Mouse (Mus musculus): ENCODE results near the gene Acp4. TPM values are rescaled to one million over a fixed set of nuclear protein-coding genes. Genes with fewer than 3 reads are reported as not detected.

The Acp4 gene
- polyA plus RNA-seq, 1 experiment from 2014 or later: 0.21 TPM

DNA sequence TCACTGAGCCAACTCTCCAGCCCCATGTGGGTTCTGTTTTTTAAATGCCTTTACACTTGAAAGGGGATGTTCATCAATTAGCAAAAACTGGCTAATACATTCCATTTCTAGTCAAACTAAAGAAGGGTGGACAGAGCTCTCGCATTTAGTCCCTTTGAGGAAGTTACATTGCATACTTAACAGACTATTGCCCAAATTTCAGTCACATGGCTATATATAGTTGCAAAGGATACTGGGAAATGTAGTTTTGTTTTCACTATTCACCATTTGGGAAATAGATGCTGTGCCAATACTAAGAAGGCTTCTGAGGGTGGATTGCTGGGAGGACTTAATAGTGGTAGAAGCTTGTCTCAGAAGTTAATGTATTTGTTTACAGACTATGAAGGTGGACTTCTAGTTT lies 23.8 kb upstream of the Acp4 start:
- Histone ChIP-seq H3K9me3 (no peaks in the 10 kb centered on the region), H3K9ac (no peak overlapping the region), H3K4me3 (no peak overlapping the region), H3K4me1 (peaks cover 8% of the 10 kb centered on the region), H3K4me2 (no peak overlapping the region), H3K27ac (0 out of 2 replicates have a peak overlapping the region, but pooled peaks have one; percentile 4), H3K36me3 (replicated peaks) (no peaks in the 10 kb centered on the region), H3K27me3 (replicated peaks) (no peaks in the 10 kb centered on the region)
- WGBS: 57% methylated on average over 1 of the region's 1 CpGs
- peak; percentile 30; the same call in 1 of the 2 replicates for ATAC-seq (replicated peaks)

DNA sequence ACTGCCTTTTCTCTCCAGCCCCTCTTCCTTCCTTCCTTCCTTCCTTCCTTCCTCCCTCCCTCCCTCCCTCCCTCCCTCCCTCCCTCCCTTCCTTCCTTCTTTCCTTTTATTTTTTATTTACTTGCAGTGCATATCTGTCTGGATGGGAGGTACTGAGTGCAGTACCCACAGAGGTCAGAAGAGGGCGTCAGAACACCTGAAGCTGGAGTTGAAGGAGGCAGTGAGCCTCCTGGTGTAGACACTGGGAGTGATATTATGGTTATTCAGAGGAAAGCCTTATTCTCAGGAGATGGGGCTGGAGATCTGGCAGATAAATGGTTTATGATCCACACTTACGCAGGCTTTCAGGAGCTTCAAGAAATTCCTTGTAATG lies 20.1 kb upstream of the Acp4 start:
- Histone ChIP-seq H3K4me3 (no peak overlapping the region), H3K4me1 (peaks cover 8% of the 10 kb centered on the region), H3K36me3 (replicated peaks) (no peaks in the 10 kb centered on the region), H3K9me3 (no peaks in the 10 kb centered on the region), H3K27ac (no peak overlapping the region), H3K9ac (no peak overlapping the region), H3K27me3 (replicated peaks) (no peaks in the 10 kb centered on the region; the same call in 1 of the 2 replicates), H3K4me2 (no peak overlapping the region)
- WGBS: 42% methylated on average over 2 of the region's 2 CpGs
- no peak for ATAC-seq (replicated peaks)

DNA sequence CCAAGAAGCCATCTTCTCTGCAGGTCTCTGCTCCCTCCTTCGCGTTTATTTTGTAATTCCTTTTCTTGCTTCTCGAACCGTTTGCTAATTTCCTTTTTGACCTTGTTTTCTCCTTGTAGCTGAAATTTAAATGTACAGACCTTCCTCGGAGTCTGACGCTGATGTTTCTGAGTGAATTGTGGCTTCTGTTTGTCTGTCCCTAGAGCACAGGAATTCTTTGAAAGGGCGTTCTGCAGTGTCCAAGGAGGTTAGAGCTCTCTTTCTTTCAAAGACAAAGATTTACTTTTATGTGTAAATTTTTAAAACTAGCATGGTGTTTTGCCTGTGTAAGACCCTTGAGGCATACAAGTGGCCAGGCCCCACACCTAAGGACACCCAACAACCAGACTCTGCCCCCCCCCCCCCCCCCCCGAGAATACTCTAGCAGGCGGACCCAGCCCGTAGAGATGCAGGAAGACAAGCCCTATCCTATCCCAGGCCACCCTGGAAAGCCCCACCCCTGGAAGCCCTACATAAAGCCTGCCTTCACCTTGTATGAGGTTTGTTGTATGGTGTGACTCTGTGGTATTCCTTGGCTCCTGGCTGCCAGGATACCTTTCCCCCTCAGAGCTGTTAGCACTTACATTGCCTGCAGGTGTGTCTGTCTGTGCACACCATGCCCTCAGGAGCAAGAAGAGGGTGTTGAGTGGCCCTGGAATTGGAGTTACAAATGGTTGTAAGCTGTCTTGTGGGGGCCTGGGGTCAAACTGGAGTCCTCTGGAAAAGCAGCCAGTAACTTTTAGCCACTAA lies 19.5 kb upstream of the Acp4 start:
- peaks cover 2% of the 10 kb centered on the region; the same call in 1 of the 2 replicates for H3K4me1 ChIP-seq
- no peak overlapping the region for H3K27ac ChIP-seq
- no peaks in the 10 kb centered on the region for H3K9me3 ChIP-seq
- H3K4me2 ChIP-seq: no peak overlapping the region
- no peak overlapping the region for H3K4me3 ChIP-seq
- WGBS: 60% methylated on average over 9 of the region's 10 CpGs
- no peak overlapping the region for H3K9ac ChIP-seq
- no peaks in the 10 kb centered on the region for H3K36me3 ChIP-seq (replicated peaks)
- ATAC-seq (replicated peaks): no peak
- no peaks in the 10 kb centered on the region; the same call in 1 of the 2 replicates for H3K27me3 ChIP-seq (replicated peaks)

DNA sequence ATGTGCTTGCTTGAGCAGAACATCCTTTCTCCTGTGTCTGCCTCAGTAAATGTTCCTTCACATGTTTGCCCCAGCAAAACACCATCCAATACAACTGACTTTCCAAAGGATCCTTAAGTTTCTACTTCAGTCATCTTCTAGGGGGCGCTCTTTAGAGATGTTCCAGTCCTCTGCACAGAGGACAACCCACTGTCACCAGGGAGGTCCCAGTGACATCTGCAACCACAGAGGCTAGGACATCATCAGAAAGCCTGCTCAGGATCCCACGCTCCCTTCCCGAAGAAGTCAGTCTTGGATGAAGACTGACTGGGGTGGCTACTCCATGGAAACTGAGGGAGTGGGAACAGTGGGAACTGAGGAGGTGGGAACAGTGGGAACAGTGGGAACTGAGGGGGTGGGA lies 18.4 kb upstream of the Acp4 start:
- WGBS: 82% methylated on average over 3 of the region's 3 CpGs
- no peak for ATAC-seq (replicated peaks)
- no peak overlapping the region for H3K27ac ChIP-seq
- no peak overlapping the region for H3K4me3 ChIP-seq
- H3K36me3 ChIP-seq (replicated peaks): no peaks in the 10 kb centered on the region
- H3K9me3 ChIP-seq: no peaks in the 10 kb centered on the region
- H3K9ac ChIP-seq: no peak overlapping the region
- no peaks in the 10 kb centered on the region for H3K4me1 ChIP-seq
- H3K27me3 ChIP-seq (replicated peaks): no peaks in the 10 kb centered on the region; the same call in 1 of the 2 replicates
- no peak overlapping the region for H3K4me2 ChIP-seq

DNA sequence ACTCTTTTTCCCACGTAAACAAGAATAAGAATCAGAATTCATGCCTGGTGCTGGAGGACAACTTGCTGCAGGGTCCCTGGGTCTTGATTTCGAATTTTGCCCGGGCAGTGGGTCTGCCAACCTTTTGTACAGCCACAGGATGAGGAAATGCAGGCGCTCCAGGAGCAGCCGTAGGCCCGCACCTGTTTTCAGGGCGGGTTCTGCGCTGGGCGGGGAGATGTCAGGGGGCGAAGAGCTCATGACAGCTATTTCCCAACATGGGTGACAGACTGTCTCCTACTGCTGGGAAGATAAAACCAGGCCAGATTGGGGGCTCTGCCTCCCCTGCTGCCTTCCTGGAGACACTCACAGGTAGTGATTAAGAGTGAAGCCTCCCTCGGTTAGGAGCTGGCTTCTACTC lies 16.9 kb upstream of the Acp4 start:
- no peaks in the 10 kb centered on the region; the same call in 1 of the 2 replicates for H3K27me3 ChIP-seq (replicated peaks)
- no peak overlapping the region for H3K9ac ChIP-seq
- no peaks in the 10 kb centered on the region for H3K36me3 ChIP-seq (replicated peaks)
- H3K27ac ChIP-seq: no peak overlapping the region
- no peak overlapping the region for H3K4me2 ChIP-seq
- H3K4me1 ChIP-seq: no peaks in the 10 kb centered on the region
- no peak for ATAC-seq (replicated peaks)
- 47% methylated on average over 11 of the region's 11 CpGs for WGBS
- H3K4me3 ChIP-seq: no peak overlapping the region
- H3K9me3 ChIP-seq: no peaks in the 10 kb centered on the region

DNA sequence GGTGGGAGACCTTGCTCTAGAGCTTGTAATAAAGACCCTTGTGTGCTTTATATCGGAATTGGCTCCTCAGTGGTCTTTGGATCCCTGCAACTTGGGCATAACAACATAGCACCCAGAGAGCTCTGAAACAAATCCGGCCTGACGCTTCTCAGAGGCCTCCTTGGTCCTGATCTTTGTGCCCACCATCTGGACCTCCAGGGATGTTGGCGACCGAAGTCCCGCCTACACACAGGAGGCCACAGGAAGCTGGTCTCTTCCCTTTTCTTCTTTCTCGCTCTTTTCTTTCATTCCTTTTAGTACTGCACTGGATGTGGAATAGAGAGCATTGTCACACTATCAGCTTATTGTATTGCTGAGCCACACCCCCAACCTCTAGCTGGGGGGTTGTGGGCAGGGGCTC lies 16.3 kb upstream of the Acp4 start:
- Histone ChIP-seq H3K27me3 (replicated peaks) (no peaks in the 10 kb centered on the region; the same call in 1 of the 2 replicates), H3K4me3 (no peak overlapping the region), H3K4me1 (no peaks in the 10 kb centered on the region), H3K27ac (no peak overlapping the region), H3K9ac (no peak overlapping the region), H3K36me3 (replicated peaks) (no peaks in the 10 kb centered on the region), H3K9me3 (no peaks in the 10 kb centered on the region), H3K4me2 (no peak overlapping the region)
- ATAC-seq (replicated peaks): no peak
- 59% methylated on average over 7 of the region's 7 CpGs for WGBS

DNA sequence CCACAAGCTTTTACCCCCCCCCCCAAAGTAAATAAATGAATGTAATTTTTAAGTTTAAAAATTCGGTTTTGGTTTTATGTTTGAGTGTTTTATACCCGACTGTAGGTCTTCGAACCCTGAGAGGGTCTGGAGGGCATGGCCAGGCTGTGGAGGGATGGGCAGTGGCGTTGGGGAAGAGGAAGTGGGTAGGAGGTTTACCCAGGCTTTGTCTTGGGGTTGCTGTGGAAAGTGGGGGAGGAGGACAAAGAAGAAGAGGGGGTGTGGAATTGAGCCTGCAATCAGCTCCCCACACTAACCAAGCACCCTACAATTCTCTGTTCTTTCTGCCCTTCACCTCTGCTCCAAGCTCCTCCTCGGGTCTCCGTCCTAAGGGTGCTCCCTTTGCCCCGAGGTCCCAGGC lies 15.4 kb upstream of the Acp4 start:
- Histone ChIP-seq H3K4me1 (no peaks in the 10 kb centered on the region), H3K9me3 (no peaks in the 10 kb centered on the region), H3K27me3 (replicated peaks) (no peaks in the 10 kb centered on the region; the same call in 1 of the 2 replicates), H3K4me2 (no peak overlapping the region), H3K36me3 (replicated peaks) (no peaks in the 10 kb centered on the region), H3K9ac (no peak overlapping the region), H3K4me3 (no peak overlapping the region), H3K27ac (no peak overlapping the region)
- ATAC-seq (replicated peaks): no peak
- 95% methylated on average over 7 of the region's 7 CpGs for WGBS

DNA sequence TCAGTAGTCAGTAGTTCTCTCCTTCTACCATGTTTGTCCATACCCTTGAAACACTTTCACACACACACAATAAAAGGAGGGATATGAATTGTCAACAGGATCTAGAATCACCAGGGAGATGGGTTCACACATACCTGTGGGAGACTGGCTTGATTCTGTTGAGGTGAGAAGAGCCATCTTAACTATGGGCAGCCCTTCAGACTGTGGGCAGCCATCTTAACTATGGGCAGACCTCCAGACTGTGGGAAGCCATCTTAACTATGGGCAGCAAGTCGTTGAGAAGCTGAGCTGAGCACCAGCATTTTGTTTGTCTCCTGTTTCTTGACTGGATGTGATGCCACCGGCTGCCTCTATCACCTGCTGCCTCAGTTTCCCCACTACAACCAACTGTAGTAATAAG lies 14.1 kb upstream of the Acp4 start:
- H3K4me3 ChIP-seq: no peak overlapping the region
- no peak overlapping the region for H3K4me2 ChIP-seq
- no peaks in the 10 kb centered on the region for H3K36me3 ChIP-seq (replicated peaks)
- H3K4me1 ChIP-seq: no peaks in the 10 kb centered on the region
- H3K9ac ChIP-seq: no peak overlapping the region
- no peak overlapping the region for H3K27ac ChIP-seq
- 72% methylated on average over 2 of the region's 2 CpGs for WGBS
- no peaks in the 10 kb centered on the region for H3K9me3 ChIP-seq
- H3K27me3 ChIP-seq (replicated peaks): peaks cover 4% of the 10 kb centered on the region; the same call in 1 of the 2 replicates
- ATAC-seq (replicated peaks): peak; percentile 68

DNA sequence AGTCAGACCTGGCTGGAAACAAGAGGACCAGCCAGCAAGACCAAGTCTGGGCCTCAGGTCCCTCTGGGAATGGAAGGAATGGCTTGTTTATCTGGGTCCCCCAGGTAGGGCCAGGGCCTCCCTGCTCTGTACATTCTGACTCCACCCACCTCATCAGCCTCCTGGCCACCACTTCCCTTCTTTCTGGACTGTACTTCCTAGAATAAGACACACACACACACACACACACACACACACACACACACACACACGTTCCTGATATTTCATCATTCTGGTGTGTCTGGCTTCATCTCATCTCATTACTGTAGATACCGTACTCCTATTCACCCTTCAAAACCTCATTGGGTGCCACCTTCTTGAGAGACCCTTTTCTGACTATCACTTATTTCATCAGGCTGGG lies 12.2 kb upstream of the Acp4 start:
- Histone ChIP-seq H3K27me3 (replicated peaks) (peaks cover 4% of the 10 kb centered on the region; the same call in 1 of the 2 replicates), H3K4me3 (no peak overlapping the region), H3K36me3 (replicated peaks) (no peaks in the 10 kb centered on the region), H3K9me3 (no peaks in the 10 kb centered on the region), H3K4me2 (no peak overlapping the region), H3K27ac (no peak overlapping the region), H3K4me1 (no peaks in the 10 kb centered on the region), H3K9ac (no peak overlapping the region)
- ATAC-seq (replicated peaks): no peak
- WGBS: 93% methylated on average over 2 of the region's 2 CpGs

DNA sequence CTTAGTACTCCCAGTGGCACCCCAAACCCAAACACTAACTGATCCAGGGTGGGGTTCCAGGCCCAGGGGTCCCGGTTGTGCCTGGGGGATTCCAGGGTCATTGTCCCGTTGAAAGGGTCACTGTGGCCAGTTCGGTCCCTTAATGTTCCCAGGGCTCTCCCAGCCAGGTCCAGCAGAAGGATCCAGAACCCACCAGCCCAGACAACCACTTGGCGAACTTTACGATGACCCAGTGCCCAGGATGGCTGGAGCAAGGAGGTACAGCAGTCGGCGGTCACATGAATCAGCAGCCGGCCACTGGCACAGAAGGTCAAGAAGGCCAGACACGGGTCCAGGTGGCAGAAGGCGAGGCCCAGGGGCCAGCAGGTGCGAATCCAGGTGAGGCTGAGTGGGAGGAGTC lies 10.9 kb upstream of the Acp4 start:
- 86% methylated on average over 11 of the region's 11 CpGs for WGBS
- no peak overlapping the region for H3K4me2 ChIP-seq
- H3K9ac ChIP-seq: no peak overlapping the region
- H3K4me1 ChIP-seq: peaks cover 4% of the 10 kb centered on the region
- no peak overlapping the region for H3K27ac ChIP-seq
- H3K9me3 ChIP-seq: no peaks in the 10 kb centered on the region
- no peak for ATAC-seq (replicated peaks)
- H3K36me3 ChIP-seq (replicated peaks): no peaks in the 10 kb centered on the region
- H3K4me3 ChIP-seq: no peak overlapping the region
- H3K27me3 ChIP-seq (replicated peaks): peaks cover 4% of the 10 kb centered on the region; the same call in 1 of the 2 replicates

DNA sequence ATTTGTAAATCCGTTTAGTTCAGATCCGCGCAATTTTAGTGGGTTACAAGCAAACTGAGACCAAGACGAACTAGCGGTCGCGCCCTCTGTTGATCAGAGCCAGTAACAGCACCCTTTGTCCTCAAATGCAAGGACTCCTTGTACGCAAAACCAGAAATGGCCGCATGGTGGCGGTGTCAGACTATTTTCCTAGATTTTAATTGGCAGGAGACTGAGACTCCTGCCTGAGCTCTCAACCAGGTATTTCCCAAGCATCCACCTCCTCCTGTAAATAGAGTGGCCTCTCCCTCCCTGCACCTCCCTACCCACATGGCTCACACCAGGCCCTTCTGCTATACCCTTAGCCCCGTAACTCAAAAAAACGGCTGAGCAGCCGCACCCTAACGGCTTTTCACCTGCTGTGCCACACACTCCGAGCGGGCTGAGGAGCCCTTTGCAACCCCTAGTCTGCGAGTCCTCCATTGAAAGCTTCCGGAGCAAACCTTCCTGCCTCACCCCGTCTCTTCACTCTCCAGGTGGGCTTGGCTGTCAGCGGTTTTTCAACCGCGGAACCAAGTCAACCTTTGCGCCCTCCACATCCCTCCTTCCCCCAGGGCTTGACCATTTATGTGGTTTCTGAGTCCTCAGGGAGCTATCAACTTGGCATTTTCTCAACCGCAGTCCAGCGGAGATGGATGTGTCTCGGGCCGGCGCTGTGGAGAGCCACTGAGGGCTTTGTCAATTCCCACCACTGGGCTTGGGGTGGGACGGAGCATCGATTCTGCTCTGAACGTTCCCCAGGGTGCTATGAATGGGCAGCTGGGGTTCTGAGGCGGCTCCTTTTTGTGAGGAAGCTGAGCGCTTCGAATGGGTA lies 5.8 kb upstream of the Acp4 start:
- peak; percentile 91 for ATAC-seq (replicated peaks)
- Histone ChIP-seq H3K4me3 (peak overlapping the region; percentile 41), H3K36me3 (replicated peaks) (no peaks in the 10 kb centered on the region), H3K27ac (peak overlapping the region; percentile 74), H3K27me3 (replicated peaks) (0 out of 2 replicates have a peak, but pooled peaks cover 4% of the 10 kb centered on the region), H3K9me3 (no peaks in the 10 kb centered on the region), H3K4me1 (peaks cover 7% of the 10 kb centered on the region), H3K9ac (peak overlapping the region; percentile 59), H3K4me2 (peak overlapping the region; percentile 88)
- under 1% methylated on average over 34 of the region's 34 CpGs for WGBS

DNA sequence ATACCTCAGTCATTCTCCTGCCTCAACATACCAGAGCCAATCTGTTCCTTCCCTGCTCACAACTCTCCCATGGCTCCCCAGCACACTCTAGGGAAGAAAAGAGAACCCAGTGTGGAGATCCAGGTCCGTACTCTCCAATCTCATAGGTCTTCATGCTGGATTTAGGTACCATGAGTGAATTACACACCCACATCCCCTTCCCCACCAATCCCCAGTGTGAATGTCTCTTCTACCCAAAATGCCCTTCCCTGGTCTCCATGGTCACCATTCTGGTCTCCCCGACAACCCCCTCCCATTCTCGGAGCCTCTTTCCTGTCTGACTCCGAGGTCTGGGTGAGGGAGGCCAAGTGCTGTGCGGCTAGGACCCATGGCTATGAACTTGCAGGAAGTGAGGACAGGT lies 4.0 kb upstream of the Acp4 start, which contains the start of gene Gm15517:
Gm15517 (plus strand) TSS at position 301 of the 400 bp plus-strand sequence.
- H3K27ac ChIP-seq: no peak within 1 kb of the TSS
- 0 out of 2 replicates have a peak, but pooled peaks have one; percentile 13 for ATAC-seq (replicated peaks)
- H3K4me3 ChIP-seq: no peak within 1 kb of the TSS
- H3K27me3 ChIP-seq (replicated peaks): no peaks in the 10 kb centered on the region
- no peak within 1 kb of the TSS for H3K4me2 ChIP-seq
- H3K9me3 ChIP-seq: no peaks in the 10 kb centered on the region
- H3K9ac ChIP-seq: peak within 1 kb of the TSS; percentile 9; the same call in 1 of the 2 replicates
- H3K36me3 ChIP-seq (replicated peaks): no peaks in the 10 kb centered on the region
- WGBS: 52% methylated on average over 5 of the region's 5 CpGs
- H3K4me1 ChIP-seq: peaks cover 7% of the 10 kb centered on the region
